Comparison of ENCODE assay signal across 23 mouse cellular contexts in the genomic region with DNA sequence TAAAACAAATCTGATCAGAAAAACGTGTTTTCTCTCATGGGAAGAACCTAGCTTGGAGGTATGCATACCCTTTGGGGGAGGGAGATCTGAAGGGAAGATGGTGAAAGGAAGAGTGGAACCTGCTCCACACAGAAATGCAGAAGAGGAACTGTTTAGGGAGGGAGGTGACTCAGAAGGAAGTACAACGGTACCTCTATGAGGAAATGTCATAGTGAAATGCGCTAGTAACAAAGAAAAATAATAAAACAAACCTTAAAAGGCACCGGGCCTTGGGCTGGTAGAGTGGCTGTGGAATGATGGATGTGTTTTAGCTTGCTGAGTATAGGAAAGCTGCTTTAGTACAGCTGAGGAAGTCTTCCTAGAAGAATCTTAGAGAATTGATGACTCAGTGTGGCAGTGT. TPM values are rescaled to one million over a fixed set of nuclear protein-coding genes. Genes with fewer than 3 reads are reported as not detected.
A peak's percentile ranks its signal among the peaks of the same experiment; 100 is the strongest.
DNase-seq lines count a peak whose midpoint lies in the region; ATAC-seq and TF ChIP-seq lines count a peak whose summit lies in the region.
"Had no signal": no experiment of that assay in that cellular context is flagged by ENCODE, and none has a peak within 500 bp of the region (broad histone marks: within the 10 kb centered on the region; RNA-seq: fewer than 3 reads in every experiment).

No protein-coding gene starts in this region.

- WGBS in cerebellum, adult 2 months = 85% methylated on average over 4 of the region's 4 CpGs

- TF ChIP-seq CTCF in cerebellum, adult 2 months (IDR thresholded peaks at IDR 0.05; ENCODE audit: borderline replicate concordance, insufficient read depth, low read depth, low read length) = no peak

- peak; percentile 38 for DNase-seq in 3T3-L1 (ENCODE audit: low read depth, low spot score)
- DNase-seq in 416B (ENCODE audit: low read depth) = peak; percentile 65
- no peak for DNase-seq in cerebellum, adult 2 months
- DNase-seq in testis, postnatal 10 days (ENCODE audit: low spot score) = no peak
- no peak for DNase-seq in yolk sac, embryonic 10.5 days (ENCODE audit: low spot score)
- no peak for DNase-seq in thymus, postnatal 10 days (ENCODE audit: low spot score in 2 of 2)
- DNase-seq: adrenal gland, adult 2 months; adrenal gland, postnatal 25 days; cerebellum, adult 18-20 months; cerebellum, adult 9-11 months; cerebellum, postnatal 25 days; embryo, embryonic 11 days; gastrocnemius, postnatal 10 days; gastrocnemius, postnatal 36 days; heart, adult 11 months had no signal

- H3K4me1 ChIP-seq in cerebellum, adult 2 months (ENCODE audit: control insufficient read depth, insufficient read depth, low read length) = peaks cover 6% of the 10 kb centered on the region
- H3K4me1 ChIP-seq: forebrain, embryonic 10.5 days; forebrain, embryonic 13.5 days; hindbrain, embryonic 12.5 days; hindbrain, embryonic 15.5 days had no signal

- ATAC-seq in granulocyte monocyte progenitor cell, adult 5-6 weeks (replicated peaks; ENCODE audit: poor library complexity, severe bottlenecking) = peak; percentile 93
- peak; percentile 73 for ATAC-seq in monocyte, adult 5-6 weeks (replicated peaks; ENCODE audit: insufficient number of reproducible peaks, low FRiP score, low TSS enrichment, poor library complexity, severe bottlenecking)
- ATAC-seq: forebrain, embryonic 13.5 days; forebrain, embryonic 16.5 days had no signal

- no peak overlapping the region for H3K4me3 ChIP-seq in cerebellum, adult 2 months (replicated peaks; ENCODE audit: insufficient read depth, low read depth, low read length)
- H3K4me3 ChIP-seq: forebrain, embryonic 10.5 days; forebrain, embryonic 13.5 days; hindbrain, embryonic 12.5 days; hindbrain, embryonic 15.5 days had no signal

- TF ChIP-seq POLR2A in cerebellum, adult 2 months (IDR thresholded peaks at IDR 0.05; ENCODE audit: borderline replicate concordance, insufficient read depth, low read length) = no peak

- H3K27ac ChIP-seq in cerebellum, adult 2 months (ENCODE audit: insufficient read depth, low read length) = no peak overlapping the region
- H3K27ac ChIP-seq: forebrain, embryonic 10.5 days; forebrain, embryonic 13.5 days; hindbrain, embryonic 12.5 days; hindbrain, embryonic 15.5 days had no signal

- H3K27me3 ChIP-seq in cerebellum, adult 2 months (ENCODE audit: control insufficient read depth, insufficient read depth, low read length) = no peaks in the 10 kb centered on the region
- H3K27me3 ChIP-seq: CH12.LX; forebrain, embryonic 13.5 days; hindbrain, embryonic 12.5 days; hindbrain, embryonic 15.5 days had no signal

RNA-seq across cellular contexts. Expression of gene Pten, which starts 47.4 kb away (rescaled TPM):
- 67.3 and 74.5 TPM in 2 replicates for total RNA-seq in granulocyte monocyte progenitor cell, adult 5-6 weeks (2014; fragmentation: Nextera tagmentation)
- 98.5 and 103 TPM in 2 replicates for total RNA-seq in granulocyte monocyte progenitor cell, adult 5-6 weeks (2017)
- total RNA-seq in monocyte, adult 5-6 weeks (2017) = 179 to 197 TPM (median 196 TPM) in 3 replicates
- 36.6 and 38.1 TPM in 2 replicates for polyA plus RNA-seq in cerebellum, adult 2 months (2012; rRNA removed)

Comparison
In these comparisons a context has a peak if more than half of its experiments do, and no peak if none do; other contexts are left out.
1. DNase-seq: peak in 3T3-L1 (single experiment) and 416B (single experiment); none in cerebellum, adult 2 months (0 of 2), testis, postnatal 10 days (single experiment), yolk sac, embryonic 10.5 days (single experiment) and thymus, postnatal 10 days (0 of 2).